Mouse (Mus musculus): ENCODE results near the gene Kdelr3.
A peak's percentile ranks its signal among the peaks of the same experiment; 100 is the strongest.

Gene Kdelr3

GRCm38 (mm10) chr15:79516171-79517096 is at the start of gene Kdelr3:
Gene Kdelr3, plus strand, starts transcription at chr15:79516411.
- DNase-seq, result no peak

GRCm38 (mm10) chr15:79466601-79467286 is 49.5 kb upstream of the Kdelr3 start:
- DNase-seq, result peak; percentile 79

- no peak for DNase-seq
These were observed 46.6 kb upstream of the Kdelr3 start for GRCm38 (mm10) chr15:79469577-79469976.

GRCm38 (mm10) chr15:79470583-79470982 is 45.6 kb upstream of the Kdelr3 start:
- DNase-seq, result no peak

- peak; percentile 56 for DNase-seq
These were observed 45.1 kb upstream of the Kdelr3 start for GRCm38 (mm10) chr15:79471095-79471494.

GRCm38 (mm10) chr15:79473042-79473441 is 43.2 kb upstream of the Kdelr3 start:
- no peak for DNase-seq

GRCm38 (mm10) chr15:79473638-79474355 is 42.4 kb upstream of the Kdelr3 start:
- DNase-seq, result no peak

DNA sequence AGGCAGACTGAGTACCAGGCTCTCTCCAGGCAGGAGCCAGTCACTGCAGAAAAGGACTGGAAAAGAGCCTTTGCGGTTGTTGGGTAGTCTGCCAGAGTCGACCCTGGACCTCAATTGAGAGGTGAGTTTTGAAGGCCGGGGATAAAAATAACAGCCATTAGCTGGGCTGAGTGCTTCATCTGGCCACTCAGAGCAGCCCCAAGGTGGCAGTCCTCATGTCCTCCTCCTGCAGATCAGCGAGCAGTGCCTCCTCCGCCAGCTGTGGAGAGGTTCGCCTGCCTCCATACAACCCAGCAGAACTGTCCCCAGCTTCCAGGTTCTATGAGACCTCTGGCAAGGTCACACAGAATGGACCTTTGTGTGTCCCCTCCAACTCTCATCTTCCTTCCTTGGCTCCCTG is 39.0 kb upstream of the Kdelr3 start:
- DNase-seq, result no peak

- DNase-seq, result peak; percentile 73
These were observed 35.0 kb upstream of the Kdelr3 start for GRCm38 (mm10) chr15:79481181-79481688.

DNA sequence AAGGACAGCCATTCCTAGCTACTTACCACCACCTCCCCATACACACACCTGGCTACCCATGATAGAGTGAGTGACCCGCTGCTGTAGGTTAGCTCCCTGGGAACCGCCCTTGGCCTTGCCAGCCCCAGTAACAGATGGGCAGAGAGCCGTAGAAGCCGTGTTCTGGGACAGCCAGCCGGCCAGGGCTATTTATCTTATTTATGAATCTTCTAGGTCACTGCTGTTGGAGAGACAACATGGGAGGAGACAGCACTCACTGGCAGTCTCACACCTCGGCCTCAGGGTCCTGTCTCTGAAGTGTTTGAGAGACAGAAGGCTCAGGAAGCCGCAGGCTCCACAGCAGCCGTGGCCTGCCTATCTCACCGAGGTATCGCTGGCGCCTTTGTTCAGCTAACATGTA is 26.7 kb upstream of the Kdelr3 start:
- no peak for DNase-seq

- DNase-seq, result peak; percentile 70
These were observed 22.7 kb upstream of the Kdelr3 start for GRCm38 (mm10) chr15:79493527-79493926.

DNA sequence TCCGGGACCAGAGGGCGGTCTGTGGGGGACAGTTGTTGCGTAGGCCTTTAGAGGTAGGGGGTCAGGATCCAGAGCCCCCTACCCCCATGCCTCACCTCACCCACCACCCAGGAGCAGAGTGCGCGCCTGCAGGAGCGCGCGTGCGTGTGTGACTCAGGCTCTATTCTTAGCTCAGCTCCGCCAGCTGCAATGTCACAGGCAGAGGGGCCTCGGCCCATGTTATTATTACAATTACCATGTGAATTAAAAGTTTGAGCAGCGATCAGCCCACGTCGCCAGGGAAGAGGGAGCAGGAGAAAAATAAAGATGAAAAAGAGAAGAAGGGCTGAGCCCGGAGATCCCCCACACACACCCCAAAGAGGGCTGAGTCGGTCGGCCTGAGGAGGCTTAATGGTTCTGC is 16.1 kb upstream of the Kdelr3 start:
- DNase-seq, result no peak

GRCm38 (mm10) chr15:79502891-79503341 is 13.3 kb upstream of the Kdelr3 start:
- DNase-seq, result peak; percentile 76

DNA sequence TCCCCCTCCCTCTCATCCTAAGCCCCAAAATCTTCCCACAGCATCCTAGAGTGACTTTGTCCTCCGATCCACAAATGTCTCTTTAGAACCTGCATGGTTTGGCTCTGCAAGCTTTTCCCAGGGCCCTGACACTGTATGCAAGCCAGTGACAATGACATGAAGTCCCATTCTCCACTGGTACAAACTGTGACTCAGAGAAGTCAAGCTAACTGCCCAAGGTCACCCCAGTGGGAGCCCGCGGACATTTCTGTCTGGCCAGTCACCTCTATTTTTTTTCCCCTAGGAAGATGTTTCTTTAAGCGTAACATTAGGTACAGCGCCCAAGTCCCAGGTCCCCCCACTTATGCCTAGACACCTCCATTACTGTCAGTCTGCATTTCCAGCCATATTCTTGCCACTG is 12.8 kb upstream of the Kdelr3 start:
- DNase-seq, result no peak

DNA sequence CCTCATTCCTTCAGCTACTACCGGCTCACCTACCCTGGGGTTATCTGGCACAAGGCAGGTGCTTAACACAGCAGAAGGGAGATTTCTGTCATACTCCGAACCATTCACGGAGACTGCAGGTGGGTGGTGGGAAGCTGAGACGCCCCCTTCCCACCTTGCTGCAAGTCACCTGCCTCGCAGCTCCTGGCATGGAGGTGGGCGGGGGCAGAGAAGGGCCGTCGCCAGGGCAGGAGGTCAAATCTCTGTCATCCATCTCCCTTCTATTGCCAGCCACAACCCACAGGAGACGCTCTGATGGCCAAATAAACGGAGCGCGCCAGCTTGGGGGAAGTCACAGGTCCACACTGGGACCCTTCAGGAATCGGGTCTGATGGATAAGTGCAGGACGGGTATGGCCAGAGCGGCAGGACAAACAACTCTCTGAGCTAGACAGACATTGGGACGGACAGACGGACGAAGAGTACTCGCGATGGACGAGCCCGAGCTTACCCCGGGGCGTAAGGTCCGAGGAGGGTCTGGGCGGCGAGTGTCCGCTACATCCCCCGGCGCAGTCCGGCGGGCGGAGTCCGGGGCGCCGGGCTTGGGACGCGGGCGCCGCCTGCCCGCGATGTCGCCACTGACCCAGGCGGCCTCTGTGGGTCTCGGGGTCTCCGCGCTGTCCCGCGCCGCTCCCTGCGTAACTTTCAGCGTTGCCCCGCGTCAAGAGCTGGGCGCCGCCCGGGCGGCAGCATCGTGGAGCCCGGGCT is 11.3 kb upstream of the Kdelr3 start, which contains the start of gene Kcnj4:
Kcnj4 (minus strand) TSS at position 535 of the 746 bp plus-strand sequence.
- DNase-seq, result no peak

DNA sequence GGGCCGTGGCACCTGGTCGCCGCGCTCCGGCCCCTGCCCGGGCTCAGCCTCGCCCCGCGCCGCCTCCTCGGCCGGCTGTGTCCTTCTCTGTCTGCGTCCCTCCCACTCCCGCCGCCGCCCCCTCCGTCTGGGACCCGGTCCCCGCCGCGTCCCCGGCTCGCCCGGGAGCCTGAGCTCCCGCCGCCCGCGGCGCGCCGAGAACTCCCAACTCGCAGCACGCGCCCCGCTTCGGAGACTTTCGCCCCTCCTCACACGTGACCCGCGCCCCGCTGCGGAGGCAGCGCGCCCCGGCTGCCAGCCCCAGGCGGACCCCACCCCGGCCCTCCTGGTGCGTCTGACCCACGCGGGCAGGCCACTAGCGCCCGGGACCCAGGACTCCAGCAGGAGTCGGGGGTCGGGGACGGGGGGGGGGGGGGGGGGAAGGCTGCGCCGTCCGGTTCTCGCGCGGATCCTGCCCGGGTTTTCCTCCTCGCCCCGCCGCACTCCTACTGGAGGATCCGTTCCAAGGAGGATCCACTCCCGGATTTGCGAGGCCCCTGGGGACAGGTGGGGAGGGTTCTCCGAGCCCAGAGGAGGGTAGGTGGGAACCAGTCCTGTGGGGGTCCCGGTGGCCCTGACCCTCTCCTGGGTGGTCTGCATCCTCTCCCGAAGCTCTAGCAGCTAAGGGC is 10.5 kb upstream of the Kdelr3 start:
- DNase-seq, result peak; percentile 81

- no peak for DNase-seq
These were observed 9.8 kb upstream of the Kdelr3 start for GRCm38 (mm10) chr15:79506460-79506859.

GRCm38 (mm10) chr15:79507055-79507828 is 9.0 kb upstream of the Kdelr3 start:
- DNase-seq, result no peak

- peak; percentile 79 for DNase-seq
These were observed 6.2 kb upstream of the Kdelr3 start for GRCm38 (mm10) chr15:79509998-79510397.

GRCm38 (mm10) chr15:79510425-79510824 is 5.8 kb upstream of the Kdelr3 start:
- no peak for DNase-seq

Measured in right cerebral cortex, postnatal 25 days (tissue).